Mouse (Mus musculus): Measurements from ENCODE around the gene Rnf213.

DNA sequence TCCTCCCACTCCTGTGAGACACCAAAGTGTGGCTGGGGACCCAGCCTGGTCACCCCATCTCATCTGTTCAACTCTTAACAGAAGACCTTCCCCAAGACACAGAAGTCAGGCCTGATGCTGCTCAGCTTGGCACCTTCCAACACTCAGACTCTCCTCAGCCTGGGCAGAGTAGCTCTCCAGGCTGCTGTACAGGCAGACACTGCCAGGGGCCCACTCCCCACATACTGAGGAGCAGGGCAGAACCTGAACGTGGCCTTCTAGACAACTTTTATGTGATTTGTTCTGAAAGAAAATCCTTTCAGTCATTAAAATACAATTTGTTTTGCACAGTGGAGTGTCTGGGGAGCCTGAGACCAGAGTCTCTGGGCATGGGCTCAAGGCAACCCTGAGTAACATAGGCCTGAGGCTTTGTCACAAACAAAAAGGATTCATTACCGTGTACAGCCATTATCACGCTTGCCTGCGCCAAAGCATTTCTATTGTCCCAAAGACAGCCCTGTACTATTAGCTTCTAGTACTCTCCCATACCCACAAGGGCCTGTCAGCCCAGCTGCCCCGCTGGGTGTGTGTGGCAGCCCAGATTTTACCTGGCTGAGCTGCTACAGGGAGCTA, 116.4 kb downstream of the Rnf213 start:
- TF ChIP-seq CTCF (IDR thresholded peaks at IDR 0.05; ENCODE audit: insufficient read depth, low read depth, low read length) (no peak), POLR2A (IDR thresholded peaks at IDR 0.05; ENCODE audit: insufficient read depth, low read depth, low read length) (no peak)
